Mouse (Mus musculus) bone marrow macrophage, adult 2 months (primary cell): ENCODE data around the gene Gpr137.

Experiments
- CTCF ChIP-seq: IDR thresholded peaks from 2 replicates; pipeline ENCODE4 v1.5.1; 2012; ENCODE audit warnings: low read depth, mild to moderate bottlenecking, low read length, moderate library complexity
- POLR2A ChIP-seq: IDR thresholded peaks from 2 replicates; pipeline ENCODE4 v1.6.1; 2012; ENCODE audit warnings: mild to moderate bottlenecking, low read depth, low read length, borderline replicate concordance

- TF ChIP-seq CTCF (no peak), POLR2A (no peak)
These were observed 2.9 kb downstream of the Gpr137 start for GRCm38 (mm10) chr19:6939106-6940002.
